Mouse (Mus musculus) regulatory T cell (primary cell): ENCODE results near the gene Scn1b.

Experiments used
- in situ Hi-C: fragments of 300-600 bp; cut with MboI, MseI; formaldehyde crosslinking; loops from one replicate; pipeline ENCODE4 v1.15.1; 2025; ENCODE audit warnings: high pct_unique_total_duplicates

Gene Scn1b

GRCm38 (mm10) chr7:31117465-31117864 is 9.3 kb downstream of the Scn1b start:
- in situ Hi-C loops: no loop called here

GRCm38 (mm10) chr7:31116721-31117145 is 10.1 kb downstream of the Scn1b start:
- in situ Hi-C loops: no loop called here

GRCm38 (mm10) chr7:31115587-31116043 is 11.2 kb downstream of the Scn1b start:
- in situ Hi-C loops: no loop called here

- in situ Hi-C loops: no loop called here
These were observed 11.6 kb downstream of the Scn1b start, which contains the start of gene Hpn for GRCm38 (mm10) chr7:31115182-31115581. Gene Hpn (minus strand): TSS chr7:31115290.

GRCm38 (mm10) chr7:31114646-31115045 is 12.2 kb downstream of the Scn1b start:
- in situ Hi-C loops: no loop called here

GRCm38 (mm10) chr7:31113800-31114199 is 13.0 kb downstream of the Scn1b start:
- in situ Hi-C loops: no loop called here

- in situ Hi-C loops: no loop called here
These were observed 14.8 kb downstream of the Scn1b start for GRCm38 (mm10) chr7:31112036-31112435.

GRCm38 (mm10) chr7:31110861-31111385 is 15.9 kb downstream of the Scn1b start:
- in situ Hi-C loops: no loop called here

- in situ Hi-C loops: no loop called here
These were observed 17.0 kb downstream of the Scn1b start for GRCm38 (mm10) chr7:31109796-31110195.

- in situ Hi-C loops: no loop called here
These were observed 17.7 kb downstream of the Scn1b start for GRCm38 (mm10) chr7:31109091-31109490.

- in situ Hi-C loops: no loop called here
These were observed 19.0 kb downstream of the Scn1b start for GRCm38 (mm10) chr7:31107781-31108180.

- in situ Hi-C loops: no loop called here
These were observed 20.6 kb downstream of the Scn1b start for GRCm38 (mm10) chr7:31106166-31106565.

- in situ Hi-C loops: no loop called here
These were observed 21.6 kb downstream of the Scn1b start for GRCm38 (mm10) chr7:31105061-31105768.

GRCm38 (mm10) chr7:31100786-31101185 is 26.0 kb downstream of the Scn1b start:
- in situ Hi-C loops: no loop called here

- in situ Hi-C loops: no loop called here
These were observed 27.2 kb downstream of the Scn1b start for GRCm38 (mm10) chr7:31099612-31099982.

GRCm38 (mm10) chr7:31098697-31099611 is 27.8 kb downstream of the Scn1b start:
- in situ Hi-C loops: no loop called here

GRCm38 (mm10) chr7:31097583-31098248 is 29.1 kb downstream of the Scn1b start:
- in situ Hi-C loops: no loop called here

- in situ Hi-C loops: no loop called here
These were observed 29.8 kb downstream of the Scn1b start for GRCm38 (mm10) chr7:31096892-31097564.

GRCm38 (mm10) chr7:31094774-31095501 is 31.9 kb downstream of the Scn1b start:
- in situ Hi-C loops: no loop called here

GRCm38 (mm10) chr7:31089721-31090120 is 37.1 kb downstream of the Scn1b start:
- in situ Hi-C loops: no loop called here

GRCm38 (mm10) chr7:31088206-31088605 is 38.6 kb downstream of the Scn1b start:
- in situ Hi-C loops: no loop called here
